Mouse (Mus musculus) embryonic facial prominence, embryonic 10.5 days (tissue): ENCODE data around the gene Mageb2. TPM values are rescaled to one million over a fixed set of nuclear protein-coding genes. Genes with fewer than 3 reads are reported as not detected.
"Not testable (repeated sequence)": the region's sequence is repeated elsewhere in the genome, so short reads cannot be mapped to it uniquely, and the experiment has no call there.

Source experiments
- DNase-seq: peaks from one replicate; pipeline ENCODE4 v3.0.0-alpha.2; 2017; ENCODE audit warnings: low spot score
- H3K27ac ChIP-seq: fragments of 300-500 bp; sonication (generic); replicated peaks from 2 replicates; pipeline ENCODE4 v1.5.1; 2016; ENCODE audit warnings: mild to moderate bottlenecking
- H3K27me3 ChIP-seq: fragments of 300-500 bp; sonication (generic); replicated peaks from 2 replicates; pipeline ENCODE4 v1.6.1; 2016; ENCODE audit warnings: low read depth, mild to moderate bottlenecking; ENCODE audit not compliant: poor library complexity, severe bottlenecking
- H3K36me3 ChIP-seq: fragments of 300-500 bp; sonication (generic); replicated peaks from 2 replicates; pipeline ENCODE4 v1.6.1; 2016; ENCODE audit warnings: mild to moderate bottlenecking, moderate library complexity
- H3K4me1 ChIP-seq: fragments of 300-500 bp; sonication (generic); 2 replicates; pipeline ENCODE4 v1.6.1; 2016
- H3K4me3 ChIP-seq: fragments of 300-500 bp; sonication (generic); 2 replicates; pipeline ENCODE4 v1.5.1; 2016; ENCODE audit warnings: mild to moderate bottlenecking, moderate library complexity
- H3K9me3 ChIP-seq: fragments of 300-500 bp; sonication (generic); 2 replicates; pipeline ENCODE4 v1.6.1; 2016; ENCODE audit warnings: mild to moderate bottlenecking
- WGBS: fragments of 180-500 bp; shearing (Covaris S2); methylation state at CpG from one replicate; pipeline ENCODE4 v1.1.7; 2016; 5-methylcytosine and 5-hydroxymethylcytosine counted together
- polyA plus RNA-seq: library from polyadenylated mRNA; unstranded; fragments of >200 nt; fragmentation: Nextera tagmentation; extraction: Ambion mirVana; gene quantifications from 2 replicates; pipeline ENCODE4 v1.2.1, GENCODE M21; 2016

The Mageb2 gene
- not detected in 2 replicates for polyA plus RNA-seq

DNA sequence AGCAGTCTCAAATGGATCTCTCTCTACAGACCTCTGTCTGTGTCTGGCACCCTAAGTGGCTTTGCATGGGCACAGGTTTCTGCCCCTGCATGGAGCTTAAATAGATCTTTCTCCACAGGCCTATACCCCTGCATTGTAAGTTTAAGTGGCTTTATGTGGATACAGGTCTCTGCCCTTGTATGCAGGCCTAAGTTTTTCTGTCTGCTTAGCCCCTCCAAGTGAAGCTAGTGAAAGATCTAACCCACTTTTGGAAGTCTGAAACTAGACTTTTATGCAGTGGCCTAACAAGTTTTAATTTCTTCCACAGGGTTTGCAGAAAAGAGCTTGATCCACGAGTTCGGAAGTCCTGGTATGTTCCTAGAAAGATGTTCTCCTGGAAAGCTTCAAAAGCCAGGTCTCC lies at the start of gene Mageb2:
TSS of gene Mageb2 (plus strand) at position 301 of the 400 bp plus-strand sequence.
- H3K4me3 ChIP-seq, DNase-seq, H3K4me1 ChIP-seq, H3K27me3 ChIP-seq, H3K36me3 ChIP-seq, H3K9me3 ChIP-seq, H3K27ac ChIP-seq: not testable (repeated sequence)
- WGBS: 81% methylated on average over 2 of the region's 2 CpGs

- not testable (repeated sequence) for DNase-seq, H3K36me3 ChIP-seq, H3K27me3 ChIP-seq, H3K4me1 ChIP-seq, H3K9me3 ChIP-seq, H3K4me3 ChIP-seq, H3K27ac ChIP-seq
- WGBS: 91% methylated on average over 9 of the region's 9 CpGs
Measured at GRCm38 (mm10) chrX:91313256-91313655, 18.2 kb upstream of the Mageb2 start.

Other genes with a start within 250 kb of the Mageb2 start
- not detected in 2 replicates for gene Gm5072, start 60.8 kb downstream of the Mageb2 start, polyA plus RNA-seq
- not detected in 2 replicates for gene Gm8914, start 148.4 kb downstream of the Mageb2 start, polyA plus RNA-seq
- gene 1700084M14Rik, start 244.2 kb downstream of the Mageb2 start, polyA plus RNA-seq: not detected in 2 replicates